In the genomic region with DNA sequence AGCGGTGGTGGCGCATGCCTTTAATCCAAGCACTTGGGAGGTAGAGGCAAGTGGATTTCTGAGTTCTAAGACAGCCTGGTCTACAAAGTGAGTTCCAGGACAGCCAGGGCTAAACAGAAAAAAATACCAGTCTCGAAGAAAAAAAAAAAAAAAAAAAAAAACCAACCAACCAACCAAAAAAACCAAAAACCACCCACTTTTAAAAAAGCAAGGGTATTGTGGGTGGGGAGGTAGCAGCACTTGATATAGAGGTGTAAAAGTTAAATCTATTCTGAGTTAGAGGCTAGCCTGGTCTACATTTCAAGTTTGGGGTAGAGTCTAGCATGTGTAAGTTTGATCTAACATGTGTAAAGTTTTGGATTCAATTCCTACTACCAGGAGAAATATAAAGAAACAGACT, we compare ENCODE assay signal across 16 mouse cellular contexts.
"Had no signal": no experiment of that assay in that cellular context is flagged by ENCODE, and none has a peak within 500 bp of the region (broad histone marks: within the 10 kb centered on the region; RNA-seq: fewer than 3 reads in every experiment).

No protein-coding gene starts in this region.

- H3K27me3 ChIP-seq: neural tube, embryonic 12.5 days; neural tube, embryonic 13.5 days; stomach, embryonic 15.5 days had no signal

- H3K4me2 ChIP-seq: neural tube, embryonic 12.5 days; neural tube, embryonic 13.5 days; stomach, embryonic 15.5 days had no signal

- H3K4me3 ChIP-seq: neural tube, embryonic 12.5 days; neural tube, embryonic 13.5 days; stomach, embryonic 15.5 days had no signal

- H3K27ac ChIP-seq: neural tube, embryonic 12.5 days; neural tube, embryonic 13.5 days; stomach, embryonic 15.5 days; stomach, postnatal 0 days had no signal

- H3K9me3 ChIP-seq: neural tube, embryonic 12.5 days; neural tube, embryonic 13.5 days; stomach, embryonic 15.5 days had no signal

- DNase-seq: retina, postnatal 1 day; right cerebral cortex, adult 18-20 months; right cerebral cortex, postnatal 14 days; right cerebral cortex, postnatal 25 days; right cerebral cortex, postnatal 4 days; spleen, adult 18-20 months; thymus, adult 18-20 months; thymus, adult 2 months; thymus, postnatal 14 days; thymus, postnatal 25 days; thymus, postnatal 36 days; thymus, postnatal 4 days had no signal

- H3K9ac ChIP-seq: neural tube, embryonic 12.5 days; neural tube, embryonic 13.5 days; stomach, embryonic 15.5 days had no signal
